Mouse (Mus musculus): Measurements from ENCODE around the gene Rtkn2. TPM values are rescaled to one million over a fixed set of nuclear protein-coding genes. Genes with fewer than 3 reads are reported as not detected.

Gene Rtkn2
- 3.3 and 4.2 TPM in 2 replicates for polyA plus RNA-seq (2015; fragmentation: Nextera tagmentation; extraction: Ambion mirVana)

GRCm38 (mm10) chr10:67979401-67980157 lies at the start of gene Rtkn2:
Rtkn2 (plus strand) TSS chr10:67979570.
- peak within 1 kb of the TSS; percentile 29; the same call in 1 of the 2 replicates for H3K27ac ChIP-seq (replicated peaks)
- H3K27me3 ChIP-seq, result no peaks in the 10 kb centered on the region
- H3K9ac ChIP-seq, result peak within 1 kb of the TSS; percentile 68
- H3K36me3 ChIP-seq, result no peaks in the 10 kb centered on the region
- peaks cover 10% of the 10 kb centered on the region for H3K4me1 ChIP-seq (replicated peaks)
- no peaks in the 10 kb centered on the region for H3K9me3 ChIP-seq
- WGBS, result under 1% methylated on average over 57 of the region's 57 CpGs
- peak within 1 kb of the TSS; percentile 100 for H3K4me2 ChIP-seq
- ATAC-seq (ENCODE audit: low read depth), result peak; percentile 98
- peak within 1 kb of the TSS; percentile 60 for H3K4me3 ChIP-seq

- Histone ChIP-seq H3K4me3 (no peak overlapping the region), H3K4me2 (no peak overlapping the region), H3K27ac (replicated peaks) (no peak overlapping the region), H3K27me3 (no peaks in the 10 kb centered on the region), H3K9ac (no peak overlapping the region), H3K4me1 (replicated peaks) (no peaks in the 10 kb centered on the region), H3K9me3 (no peaks in the 10 kb centered on the region), H3K36me3 (no peaks in the 10 kb centered on the region)
- WGBS, result 84% methylated on average over 4 of the region's 4 CpGs
- ATAC-seq (ENCODE audit: low read depth), result no peak
Measured at GRCm38 (mm10) chr10:67931328-67931727, 48.0 kb upstream of the Rtkn2 start.

DNA sequence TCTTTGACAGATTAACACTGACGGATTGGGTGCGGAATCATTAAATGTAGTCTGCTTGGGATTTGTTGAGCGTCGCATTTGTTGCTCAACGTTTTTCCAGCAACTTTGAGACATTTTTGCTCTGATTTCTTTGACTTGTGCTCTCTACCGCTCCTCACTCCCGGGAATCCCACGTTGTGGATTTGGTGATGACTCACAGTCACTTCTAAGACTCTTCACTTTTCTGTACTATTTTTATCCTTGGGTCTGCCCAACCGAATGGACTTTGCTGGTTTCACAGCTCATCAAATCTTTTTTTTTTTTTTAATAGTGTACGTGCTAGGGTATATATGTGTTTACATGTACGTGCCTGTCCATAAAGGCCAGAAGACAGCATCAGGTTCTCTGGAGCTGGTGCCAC lies 46.6 kb upstream of the Rtkn2 start:
- no peak overlapping the region for H3K9ac ChIP-seq
- H3K4me2 ChIP-seq, result no peak overlapping the region
- no peaks in the 10 kb centered on the region for H3K27me3 ChIP-seq
- no peak overlapping the region for H3K4me3 ChIP-seq
- no peaks in the 10 kb centered on the region for H3K4me1 ChIP-seq (replicated peaks)
- no peak overlapping the region for H3K27ac ChIP-seq (replicated peaks)
- H3K36me3 ChIP-seq, result no peaks in the 10 kb centered on the region
- ATAC-seq (ENCODE audit: low read depth), result no peak
- H3K9me3 ChIP-seq, result no peaks in the 10 kb centered on the region
- WGBS, result 88% methylated on average over 11 of the region's 11 CpGs

DNA sequence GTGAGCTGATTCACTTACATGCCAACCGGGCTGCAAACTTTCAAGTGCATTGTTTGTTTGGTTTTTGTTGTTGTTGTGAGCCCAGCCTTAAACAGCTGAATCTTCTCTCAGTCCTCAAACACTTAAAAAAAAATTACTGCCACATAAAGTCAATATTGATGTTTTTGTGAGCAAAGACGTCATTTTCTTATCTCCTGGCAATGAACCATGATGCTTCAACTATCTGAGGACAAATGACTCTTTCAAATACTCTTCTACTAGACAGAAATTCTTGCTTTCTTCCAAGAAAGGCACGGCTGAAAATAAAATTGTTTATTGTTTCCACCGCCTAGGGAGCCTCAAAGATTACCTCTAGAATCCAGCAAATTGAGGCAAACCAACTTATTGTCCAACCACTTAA lies 42.4 kb upstream of the Rtkn2 start:
- WGBS, result 74% methylated on average over 4 of the region's 4 CpGs

GRCm38 (mm10) chr10:67937775-67938174 lies 41.6 kb upstream of the Rtkn2 start:
- H3K4me3 ChIP-seq, result no peak overlapping the region
- H3K4me1 ChIP-seq (replicated peaks), result no peaks in the 10 kb centered on the region
- no peak overlapping the region for H3K9ac ChIP-seq
- H3K9me3 ChIP-seq, result no peaks in the 10 kb centered on the region
- H3K27ac ChIP-seq (replicated peaks), result no peak overlapping the region
- H3K36me3 ChIP-seq, result no peaks in the 10 kb centered on the region
- no peak overlapping the region for H3K4me2 ChIP-seq
- ATAC-seq (ENCODE audit: low read depth), result no peak
- WGBS, result 90% methylated on average over 5 of the region's 5 CpGs
- no peaks in the 10 kb centered on the region for H3K27me3 ChIP-seq

More for the DNA sequence above, 42.4 kb upstream of the Rtkn2 start:
- no peak overlapping the region for H3K9ac ChIP-seq
- no peak for ATAC-seq (ENCODE audit: low read depth)
- H3K4me2 ChIP-seq, result no peak overlapping the region
- H3K4me3 ChIP-seq, result no peak overlapping the region
- H3K36me3 ChIP-seq, result no peaks in the 10 kb centered on the region
- no peak overlapping the region for H3K27ac ChIP-seq (replicated peaks)
- H3K27me3 ChIP-seq, result no peaks in the 10 kb centered on the region
- H3K9me3 ChIP-seq, result no peaks in the 10 kb centered on the region
- no peaks in the 10 kb centered on the region for H3K4me1 ChIP-seq (replicated peaks)

DNA sequence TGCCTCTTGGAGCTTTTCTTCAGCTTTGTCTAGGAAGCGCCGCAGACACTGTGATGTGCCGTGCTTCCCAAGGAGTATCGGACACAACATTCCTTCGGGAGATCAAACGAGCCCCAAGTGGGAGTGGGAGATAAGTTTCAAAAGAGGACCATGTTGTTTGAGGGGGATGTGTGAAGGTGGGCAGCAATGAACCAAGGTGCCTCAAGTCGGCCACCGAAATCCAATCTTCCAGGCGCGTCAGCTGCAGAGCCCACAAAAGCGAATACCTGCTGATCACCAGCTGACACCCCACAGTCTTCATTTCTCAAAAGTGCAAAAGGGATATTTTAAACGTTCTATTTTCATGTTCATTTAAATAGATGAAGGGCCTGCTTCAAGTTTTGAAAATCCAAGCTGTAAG lies 39.8 kb upstream of the Rtkn2 start:
- Histone ChIP-seq H3K27ac (replicated peaks) (no peak overlapping the region), H3K9ac (no peak overlapping the region), H3K36me3 (no peaks in the 10 kb centered on the region), H3K27me3 (no peaks in the 10 kb centered on the region), H3K4me3 (no peak overlapping the region), H3K4me2 (no peak overlapping the region), H3K4me1 (replicated peaks) (no peaks in the 10 kb centered on the region), H3K9me3 (no peaks in the 10 kb centered on the region)
- ATAC-seq (ENCODE audit: low read depth), result no peak
- 75% methylated on average over 12 of the region's 12 CpGs for WGBS

- Histone ChIP-seq H3K36me3 (no peaks in the 10 kb centered on the region), H3K4me2 (no peak overlapping the region), H3K4me3 (no peak overlapping the region), H3K27ac (replicated peaks) (no peak overlapping the region), H3K9ac (no peak overlapping the region), H3K27me3 (no peaks in the 10 kb centered on the region), H3K4me1 (replicated peaks) (no peaks in the 10 kb centered on the region), H3K9me3 (no peaks in the 10 kb centered on the region)
- 86% methylated on average over 4 of the region's 4 CpGs for WGBS
- ATAC-seq (ENCODE audit: low read depth), result no peak
Measured at GRCm38 (mm10) chr10:67943513-67943912, 35.9 kb upstream of the Rtkn2 start.

DNA sequence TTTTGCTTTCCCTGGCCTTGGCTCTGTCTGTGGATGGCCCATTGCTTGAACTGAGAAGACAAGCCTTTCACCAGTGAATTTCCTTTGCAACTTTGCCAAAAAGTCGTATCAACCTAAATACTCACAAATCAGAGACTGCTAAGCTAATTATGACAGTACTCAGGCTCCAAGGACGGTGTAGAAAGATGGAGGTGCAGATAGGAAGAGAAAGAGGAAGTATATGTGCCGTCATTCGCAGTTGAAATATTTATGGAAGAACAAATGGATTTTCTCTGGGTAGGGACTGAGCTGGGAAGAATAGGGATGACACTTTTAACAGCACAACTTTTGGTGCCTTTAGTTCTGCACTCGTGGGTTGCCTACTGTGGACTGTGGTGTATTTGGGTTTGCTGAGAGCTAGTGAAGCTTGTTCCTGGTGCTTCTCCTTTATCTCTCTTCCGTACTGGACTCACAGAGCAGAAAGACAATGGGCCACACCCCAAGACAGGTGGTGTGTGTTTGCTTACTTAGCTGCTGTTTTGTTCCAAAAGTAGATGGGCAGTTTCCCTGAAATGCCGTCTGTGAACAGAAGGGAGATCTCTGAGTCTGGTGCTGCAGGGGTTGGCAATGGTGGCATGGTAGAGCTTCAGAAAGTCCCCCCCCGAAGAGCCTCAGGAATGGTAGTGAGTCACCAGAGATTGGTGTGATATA lies 29.2 kb upstream of the Rtkn2 start:
- no peak overlapping the region for H3K9ac ChIP-seq
- H3K27me3 ChIP-seq, result no peaks in the 10 kb centered on the region
- H3K4me1 ChIP-seq (replicated peaks), result no peaks in the 10 kb centered on the region
- H3K4me2 ChIP-seq, result no peak overlapping the region
- H3K27ac ChIP-seq (replicated peaks), result no peak overlapping the region
- no peaks in the 10 kb centered on the region for H3K36me3 ChIP-seq
- no peaks in the 10 kb centered on the region for H3K9me3 ChIP-seq
- no peak overlapping the region for H3K4me3 ChIP-seq
- no peak for ATAC-seq (ENCODE audit: low read depth)
- WGBS, result 78% methylated on average over 8 of the region's 8 CpGs

- Histone ChIP-seq H3K27me3 (no peaks in the 10 kb centered on the region), H3K4me2 (no peak overlapping the region), H3K27ac (replicated peaks) (no peak overlapping the region), H3K36me3 (no peaks in the 10 kb centered on the region), H3K9ac (no peak overlapping the region), H3K4me1 (replicated peaks) (no peaks in the 10 kb centered on the region), H3K9me3 (no peaks in the 10 kb centered on the region), H3K4me3 (no peak overlapping the region)
- no peak for ATAC-seq (ENCODE audit: low read depth)
- 84% methylated on average over 4 of the region's 4 CpGs for WGBS
Measured at GRCm38 (mm10) chr10:67951690-67952089, 27.7 kb upstream of the Rtkn2 start.

GRCm38 (mm10) chr10:67955982-67956381 lies 23.4 kb upstream of the Rtkn2 start:
- no peaks in the 10 kb centered on the region for H3K9me3 ChIP-seq
- H3K4me2 ChIP-seq, result no peak overlapping the region
- H3K4me1 ChIP-seq (replicated peaks), result no peaks in the 10 kb centered on the region; the same call in 1 of the 2 replicates
- 90% methylated on average over 2 of the region's 2 CpGs for WGBS
- no peaks in the 10 kb centered on the region for H3K36me3 ChIP-seq
- no peak for ATAC-seq (ENCODE audit: low read depth)
- no peak overlapping the region for H3K27ac ChIP-seq (replicated peaks)
- H3K4me3 ChIP-seq, result no peak overlapping the region
- no peaks in the 10 kb centered on the region for H3K27me3 ChIP-seq
- no peak overlapping the region for H3K9ac ChIP-seq

DNA sequence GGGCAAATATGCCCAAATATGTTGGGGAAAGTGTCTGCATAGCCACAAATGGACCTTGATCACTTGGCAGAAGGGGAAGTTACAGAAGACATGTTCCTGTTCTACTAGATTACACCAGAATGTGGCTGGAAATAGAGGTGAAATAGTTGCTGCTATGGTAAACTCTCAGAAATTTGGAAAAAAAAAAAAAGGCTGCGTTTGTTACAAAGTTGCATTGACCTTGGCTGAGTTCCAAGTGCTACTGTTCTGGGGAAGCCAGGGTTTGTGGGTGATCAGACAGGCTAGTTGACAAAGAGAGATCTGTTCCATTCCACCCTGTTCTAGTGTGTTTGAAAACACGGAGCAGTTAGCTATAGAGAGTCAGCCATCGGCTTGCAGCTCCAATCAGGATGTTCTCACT lies 19.4 kb upstream of the Rtkn2 start:
- 56% methylated on average over 3 of the region's 3 CpGs for WGBS
- Histone ChIP-seq H3K27ac (replicated peaks) (no peak overlapping the region), H3K4me2 (no peak overlapping the region), H3K4me1 (replicated peaks) (peaks cover 4% of the 10 kb centered on the region), H3K9me3 (no peaks in the 10 kb centered on the region), H3K4me3 (no peak overlapping the region), H3K27me3 (no peaks in the 10 kb centered on the region), H3K9ac (no peak overlapping the region), H3K36me3 (no peaks in the 10 kb centered on the region)
- no peak for ATAC-seq (ENCODE audit: low read depth)

GRCm38 (mm10) chr10:67962496-67962895 lies 16.9 kb upstream of the Rtkn2 start:
- Histone ChIP-seq H3K4me2 (no peak overlapping the region), H3K27ac (replicated peaks) (no peak overlapping the region), H3K4me3 (no peak overlapping the region), H3K9me3 (no peaks in the 10 kb centered on the region), H3K27me3 (no peaks in the 10 kb centered on the region), H3K4me1 (replicated peaks) (peaks cover 17% of the 10 kb centered on the region), H3K9ac (no peak overlapping the region), H3K36me3 (no peaks in the 10 kb centered on the region)
- 24% methylated on average over 10 of the region's 10 CpGs for WGBS
- ATAC-seq (ENCODE audit: low read depth), result no peak

Measured in neural tube, embryonic 13.5 days (tissue).